Mouse (Mus musculus) liver, postnatal 0 days (tissue): ENCODE results near the gene Mgat5.

Experiments
- CTCF ChIP-seq: sonication (generic); IDR thresholded peaks from 2 replicates; pipeline ENCODE4 v1.5.1; 2016; ENCODE audit warnings: antibody characterized with exemption, low read depth
- EP300 ChIP-seq: IDR thresholded peaks from 2 replicates; pipeline ENCODE4 v1.6.1; 2016; ENCODE audit warnings: antibody characterized with exemption, low read depth, mild to moderate bottlenecking

DNA sequence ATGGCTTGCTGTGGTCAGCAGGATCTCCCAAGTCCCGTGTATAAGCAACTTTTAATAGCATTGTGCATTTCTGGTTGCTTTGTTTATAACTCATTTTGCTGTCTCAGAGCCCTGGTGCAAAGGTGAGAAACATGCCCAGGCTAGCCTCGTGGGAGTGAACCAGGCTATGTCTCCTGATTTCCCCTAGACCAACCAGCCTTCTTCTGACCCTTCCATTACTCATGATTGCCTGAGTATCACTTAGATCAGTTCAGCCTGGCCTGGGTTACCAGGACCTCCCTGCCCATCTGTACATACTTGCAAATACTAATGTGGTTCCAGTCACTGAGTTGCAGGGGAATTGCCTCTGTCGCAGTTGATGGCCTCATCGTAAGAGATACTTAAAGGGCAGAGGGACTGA, 14.8 kb downstream of the Mgat5 start:
- TF ChIP-seq CTCF (no peak), EP300 (no peak)
